In the genomic region with DNA sequence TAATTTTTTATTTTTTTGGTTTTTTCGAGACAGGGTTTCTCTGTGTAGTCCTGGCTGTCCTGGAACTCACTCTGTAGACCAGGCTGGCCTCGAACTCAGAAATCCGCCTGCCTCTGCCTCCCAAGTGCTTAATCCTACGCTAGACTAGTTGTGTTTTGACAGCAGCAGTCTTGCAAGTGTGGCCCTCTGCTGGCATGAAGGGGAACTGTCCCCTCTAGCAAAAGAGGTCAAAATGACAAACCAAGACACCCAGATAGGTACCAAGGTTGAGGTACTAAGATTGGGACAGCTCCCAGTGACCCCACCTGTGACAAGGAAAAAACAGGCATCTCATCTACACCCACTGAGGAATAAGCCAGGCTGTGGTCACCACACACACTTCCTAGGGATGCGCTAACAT, we compare ENCODE assay signal across 7 mouse cellular contexts. TPM values are rescaled to one million over a fixed set of nuclear protein-coding genes. Genes with fewer than 3 reads are reported as not detected.
DNase-seq lines count a peak whose midpoint lies in the region; ATAC-seq and TF ChIP-seq lines count a peak whose summit lies in the region.
"Not testable (repeated sequence)": the region's sequence is repeated elsewhere in the genome, so short reads cannot be mapped to it uniquely, and the experiment has no call there.

No protein-coding gene starts in this region.

- H3K79me2 ChIP-seq in liver, adult 2 months (ENCODE audit: control insufficient read depth, insufficient read depth, low read length), result not testable (repeated sequence)

- H3K9ac ChIP-seq in liver, adult 2 months (ENCODE audit: low read depth, low read length), result not testable (repeated sequence)

- not testable (repeated sequence) for H3K27ac ChIP-seq in embryonic facial prominence, embryonic 10.5 days (replicated peaks); liver, adult 2 months (replicated peaks; ENCODE audit: insufficient read depth, low read depth, low read length)

- H3K4me1 ChIP-seq in E14TG2a.4 (replicated peaks; ENCODE audit: low read depth, low read length), result peaks cover 17% of the 10 kb centered on the region
- H3K4me1 ChIP-seq in embryonic facial prominence, embryonic 10.5 days; liver, adult 2 months (ENCODE audit: control insufficient read depth, insufficient read depth, low read length): not testable (repeated sequence)

- peak; percentile 41 for ATAC-seq in inflammation-experienced regulatory T-cells, adult 6 months

- peaks cover 71% of the 10 kb centered on the region for H3K36me3 ChIP-seq in E14TG2a.4 (ENCODE audit: insufficient read depth, low read length)
- H3K36me3 ChIP-seq in embryonic facial prominence, embryonic 10.5 days (replicated peaks), result peaks cover 96% of the 10 kb centered on the region
- peaks cover 38% of the 10 kb centered on the region for H3K36me3 ChIP-seq in liver, adult 2 months (ENCODE audit: control insufficient read depth, insufficient read depth, low read length)
- H3K36me3 ChIP-seq in splenic B cell, adult 2 months (ENCODE audit: control insufficient read depth, insufficient read depth, low read length, poor library complexity, severe bottlenecking), result not testable (repeated sequence)

- WGBS in embryonic facial prominence, embryonic 10.5 days, result 97% methylated on average over 5 of the region's 5 CpGs
- 88% methylated on average over 5 of the region's 5 CpGs for WGBS in liver, adult 2 months

- peak; percentile 47 for DNase-seq in adrenal gland, postnatal 14 days
- DNase-seq in embryonic facial prominence, embryonic 10.5 days (ENCODE audit: low spot score), result peak; percentile 21
- not testable (repeated sequence) for DNase-seq in liver, adult 2 months (ENCODE audit: extremely low read depth, low read depth, low spot score)
- DNase-seq in mesoderm, embryonic 11.5 days (ENCODE audit: low read depth, low spot score), result peak; percentile 26
- peak; percentile 71 for DNase-seq in splenic B cell, adult 2 months (ENCODE audit: low read depth, low spot score)

- H3K4me3 ChIP-seq in E14TG2a.4 (replicated peaks; ENCODE audit: low read length); embryonic facial prominence, embryonic 10.5 days; liver, adult 2 months (ENCODE audit: insufficient read depth, low read depth, low read length): not testable (repeated sequence)

- not testable (repeated sequence) for H3K27me3 ChIP-seq in E14TG2a.4 (ENCODE audit: insufficient read depth, low read length); embryonic facial prominence, embryonic 10.5 days (replicated peaks; ENCODE audit: low read depth, poor library complexity, severe bottlenecking); liver, adult 2 months (ENCODE audit: control insufficient read depth, insufficient read depth, low read length); splenic B cell, adult 2 months (ENCODE audit: control insufficient read depth, insufficient read depth, low read length, poor library complexity, severe bottlenecking)

- not testable (repeated sequence) for H3K9me3 ChIP-seq in E14TG2a.4 (ENCODE audit: low read length); embryonic facial prominence, embryonic 10.5 days

- not testable (repeated sequence) for TF ChIP-seq POLR2A in liver, adult 2 months (IDR thresholded peaks at IDR 0.05; ENCODE audit: extremely low read depth, insufficient read depth, low read length)

- TF ChIP-seq CTCF in E14TG2a.4 (conservative IDR thresholded peaks at IDR 0.05; ENCODE audit: low read length), result peak; percentile 96
- peak; percentile 72 for TF ChIP-seq CTCF in liver, adult 2 months (IDR thresholded peaks at IDR 0.05; ENCODE audit: low read depth, low read length)

RNA-seq across cellular contexts. Expression of a gene that starts 12.2 kb away (rescaled TPM):
- 105 and 106 TPM in 2 replicates for total RNA-seq in adrenal gland, postnatal 14 days (2021)
- 70.6 and 73.9 TPM in 2 replicates for polyA plus RNA-seq in embryonic facial prominence, embryonic 10.5 days (2016; fragmentation: Nextera tagmentation; extraction: Ambion mirVana)
- polyA plus RNA-seq in inflammation-experienced regulatory T-cells, adult 6 months (2017; shearing (Covaris generic)), result 10 to 100 TPM; 67.2 to 92.1 (median 71.5) TPM
- 57.5 and 63.7 TPM in 2 replicates for total RNA-seq in liver, adult 2 months (2014; rRNA removed)
- polyA plus RNA-seq in liver, adult 2 months (2012; rRNA removed), result 24.7 and 27.7 TPM in 2 replicates
